Mouse (Mus musculus) bone marrow, adult 2 months (tissue): ENCODE results near the gene Fshb. TPM values are rescaled to one million over a fixed set of nuclear protein-coding genes. Genes with fewer than 3 reads are reported as not detected.

Experiments used
- H3K27ac ChIP-seq: fragments of 200-500 bp; 2 replicates; pipeline ENCODE4 v1.5.1; 2012; ENCODE audit warnings: low read depth, mild to moderate bottlenecking, control low read depth, inconsistent platforms, low read length; ENCODE audit not compliant: control insufficient read depth, poor library complexity, insufficient read depth
- H3K4me1 ChIP-seq: fragments of 200-500 bp; 2 replicates; pipeline ENCODE4 v1.6.1; 2011; ENCODE audit warnings: low read length; ENCODE audit not compliant: control insufficient read depth, insufficient read depth
- H3K4me3 ChIP-seq: fragments of 200-500 bp; replicated peaks from 2 replicates; pipeline ENCODE3; 2011; ENCODE audit warnings: mild to moderate bottlenecking, low read depth, low read length, control low read depth; ENCODE audit not compliant: control insufficient read depth
- CTCF ChIP-seq: fragments of 200-500 bp; IDR thresholded peaks from 2 replicates; pipeline ENCODE4 v1.5.1; 2011; ENCODE audit warnings: low read length, control low read depth; ENCODE audit not compliant: control insufficient read depth, insufficient read depth
- POLR2A ChIP-seq: fragments of 200-500 bp; IDR thresholded peaks from 2 replicates; pipeline ENCODE4 v1.6.1; 2011; ENCODE audit warnings: low read depth, mild to moderate bottlenecking, control low read depth, low read length, borderline replicate concordance; ENCODE audit not compliant: control insufficient read depth
- WGBS: fragments of 180-500 bp; shearing (Covaris S2); methylation state at CpG from one replicate; pipeline ENCODE4 v1.1.7; 2018; 5-methylcytosine and 5-hydroxymethylcytosine counted together
- polyA plus RNA-seq: library from polyadenylated mRNA; stranded (reverse); fragments of >200 nt; gene quantifications from 2 replicates; pipeline ENCODE4 v1.2.4, GENCODE M21; 2011; ENCODE audit warnings: low replicate concordance; ENCODE audit not compliant: missing spikeins, insufficient read depth, insufficient read length

Fshb gene
- polyA plus RNA-seq, 1 experiment: not detected

GRCm38 (mm10) chr2:107019331-107019730 is 40.1 kb downstream of the Fshb start:
- Histone ChIP-seq H3K27ac (no peak overlapping the region), H3K4me3 (no peak overlapping the region), H3K4me1 (no peaks in the 10 kb centered on the region)
- 64% methylated on average over 2 of the region's 2 CpGs for WGBS
- TF ChIP-seq POLR2A (no peak), CTCF (no peak)

- WGBS: 64% methylated on average over 4 of the region's 4 CpGs
- Histone ChIP-seq H3K4me3 (no peak overlapping the region), H3K27ac (no peak overlapping the region), H3K4me1 (no peaks in the 10 kb centered on the region)
- TF ChIP-seq POLR2A: no peak
- TF ChIP-seq CTCF: no peak
Measured at GRCm38 (mm10) chr2:107013161-107013560, 46.3 kb downstream of the Fshb start.

GRCm38 (mm10) chr2:107012318-107012717 is 47.1 kb downstream of the Fshb start:
- TF ChIP-seq POLR2A (no peak), CTCF (no peak)
- WGBS: 82% methylated on average over 4 of the region's 4 CpGs
- H3K27ac ChIP-seq: no peak overlapping the region

GRCm38 (mm10) chr2:107010160-107010559 is 49.3 kb downstream of the Fshb start:
- Histone ChIP-seq H3K4me3 (no peak overlapping the region), H3K4me1 (no peaks in the 10 kb centered on the region), H3K27ac (no peak overlapping the region)
- no peak for TF ChIP-seq POLR2A
- no peak for TF ChIP-seq CTCF
- WGBS: 76% methylated on average over 6 of the region's 6 CpGs

More at GRCm38 (mm10) chr2:107012318-107012717, 47.1 kb downstream of the Fshb start:
- Histone ChIP-seq H3K4me3 (no peak overlapping the region), H3K4me1 (no peaks in the 10 kb centered on the region)

- 66% methylated on average over 3 of the region's 3 CpGs for WGBS
- TF ChIP-seq POLR2A (no peak), CTCF (no peak)
- Histone ChIP-seq H3K4me1 (no peaks in the 10 kb centered on the region), H3K4me3 (no peak overlapping the region), H3K27ac (no peak overlapping the region)
Measured at GRCm38 (mm10) chr2:107006378-107006777, 53.1 kb downstream of the Fshb start.

Other genes starting within 250 kb of the Fshb start
- 2.4 and 16.4 TPM in 2 replicates for gene Arl14ep, start 85.2 kb downstream of the Fshb start, polyA plus RNA-seq
- not detected in 2 replicates for gene Kcna4, start 231.0 kb upstream of the Fshb start, polyA plus RNA-seq